Mouse (Mus musculus): ENCODE measurements around the gene Bsg.
"Not testable (repeated sequence)": the region's sequence is repeated elsewhere in the genome, so short reads cannot be mapped to it uniquely, and the experiment has no call there.

The Bsg gene

DNA sequence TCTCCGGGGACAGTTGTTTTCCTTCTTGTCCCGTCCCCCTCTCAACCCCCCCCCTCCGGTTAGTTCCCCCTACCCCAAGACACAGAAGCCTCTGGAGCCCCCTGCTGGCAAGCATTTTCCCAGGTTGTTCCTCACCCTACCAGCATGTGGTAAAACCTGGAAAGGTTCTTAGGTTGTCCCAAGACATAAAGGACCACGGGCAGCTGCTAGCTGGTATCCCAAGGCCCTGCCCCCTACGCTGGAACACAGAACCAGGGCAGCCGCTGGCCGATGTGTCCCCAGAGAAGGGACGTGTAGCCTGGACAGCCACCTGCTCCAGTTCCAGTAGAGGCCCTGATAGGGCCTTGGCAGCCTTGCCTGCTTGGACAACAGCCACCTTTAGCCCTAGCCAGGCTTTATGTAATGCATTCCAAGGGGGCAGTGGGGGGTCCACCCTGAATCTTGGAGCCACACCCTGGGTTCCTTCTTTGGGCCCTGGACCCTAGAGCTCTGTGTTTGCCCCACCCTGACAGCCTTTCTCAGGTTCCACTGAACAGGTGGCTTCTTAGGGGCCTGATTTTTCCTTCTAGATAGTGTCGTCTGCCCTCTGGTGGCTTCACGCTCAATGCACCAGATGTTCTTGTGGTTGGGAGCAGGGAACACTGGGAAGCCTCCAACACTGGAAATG is 21.2 kb upstream of the Bsg start:
- no peak for ATAC-seq (ENCODE audit: low TSS enrichment)

DNA sequence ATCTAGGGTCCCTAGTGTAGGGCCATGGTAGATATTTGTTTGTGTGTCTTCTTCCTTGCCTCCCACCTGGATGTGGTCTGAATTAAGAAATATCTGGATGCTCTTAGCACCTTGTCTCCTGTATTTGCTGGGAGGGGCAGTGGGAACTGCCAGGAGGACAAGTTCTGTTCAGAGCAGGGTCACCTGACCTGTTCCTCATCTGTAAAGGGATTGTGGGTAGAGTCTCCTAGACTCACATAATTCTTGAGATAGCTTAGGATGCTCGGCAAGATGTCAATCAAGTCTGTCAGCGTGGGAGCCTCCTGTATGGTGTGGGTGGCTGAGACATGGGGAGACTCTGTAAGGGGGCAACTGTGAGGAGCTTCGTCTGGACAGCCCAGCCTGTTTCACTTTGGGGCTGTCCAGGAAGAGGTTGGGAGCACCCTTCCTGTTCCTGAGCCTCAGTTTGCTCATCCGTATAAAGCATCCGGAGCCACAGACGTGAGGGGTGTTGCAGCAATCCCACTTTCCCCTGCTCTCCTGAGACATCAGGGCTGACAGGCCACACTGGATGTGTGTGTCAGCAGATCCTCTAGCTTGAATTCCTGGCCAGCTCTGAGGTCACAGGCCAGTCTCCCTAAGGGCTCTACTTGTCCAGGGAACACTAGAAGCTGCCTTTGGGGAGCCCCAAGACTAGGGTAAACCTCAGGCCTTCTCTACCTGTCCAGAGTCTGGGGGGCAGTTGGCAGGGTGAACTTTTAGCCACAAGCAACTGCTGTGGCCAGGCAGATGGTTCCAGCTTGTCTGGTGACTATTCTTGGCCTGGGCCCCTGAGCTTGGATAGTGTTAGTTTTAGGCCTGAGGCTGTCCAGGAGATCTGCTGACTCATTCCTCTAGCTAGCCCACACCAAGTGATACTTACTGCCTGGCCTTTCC is 20.3 kb upstream of the Bsg start:
- no peak for ATAC-seq (ENCODE audit: low TSS enrichment)

DNA sequence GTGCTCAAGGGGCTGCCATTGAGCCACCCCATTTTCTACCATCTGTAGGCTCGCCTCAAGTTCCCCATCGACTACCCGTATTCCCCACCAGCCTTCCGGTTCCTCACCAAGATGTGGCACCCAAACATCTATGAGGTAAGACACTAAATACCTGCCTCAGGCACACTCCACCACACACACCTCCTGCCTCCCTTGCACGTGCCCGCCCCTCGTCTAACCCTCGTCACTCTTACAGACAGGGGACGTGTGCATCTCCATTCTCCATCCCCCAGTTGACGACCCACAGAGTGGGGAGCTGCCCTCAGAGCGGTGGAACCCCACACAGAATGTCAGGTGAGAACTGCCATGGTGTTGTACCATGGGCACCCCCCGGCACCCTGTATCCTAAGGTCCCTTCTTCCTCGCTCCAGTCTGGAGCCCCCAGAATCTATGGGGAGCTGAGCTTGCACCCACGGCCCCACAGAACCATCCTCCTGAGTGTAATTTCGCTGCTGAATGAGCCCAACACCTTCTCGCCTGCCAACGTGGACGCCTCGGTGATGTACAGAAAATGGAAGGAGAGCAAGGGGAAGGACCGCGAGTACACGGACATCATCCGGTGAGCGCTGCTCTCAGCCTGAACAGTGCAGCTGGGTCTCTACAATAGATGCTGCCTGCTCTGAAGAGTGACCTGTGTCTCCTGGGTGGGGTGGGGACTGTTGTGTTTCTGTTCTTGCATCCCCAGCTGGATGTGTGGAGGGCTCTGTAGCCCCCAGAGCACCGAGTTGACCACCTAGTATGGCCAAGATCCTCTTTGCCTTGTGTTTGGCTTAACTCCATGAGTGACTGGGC is 19.3 kb upstream of the Bsg start:
- no peak for ATAC-seq (ENCODE audit: low TSS enrichment)

DNA sequence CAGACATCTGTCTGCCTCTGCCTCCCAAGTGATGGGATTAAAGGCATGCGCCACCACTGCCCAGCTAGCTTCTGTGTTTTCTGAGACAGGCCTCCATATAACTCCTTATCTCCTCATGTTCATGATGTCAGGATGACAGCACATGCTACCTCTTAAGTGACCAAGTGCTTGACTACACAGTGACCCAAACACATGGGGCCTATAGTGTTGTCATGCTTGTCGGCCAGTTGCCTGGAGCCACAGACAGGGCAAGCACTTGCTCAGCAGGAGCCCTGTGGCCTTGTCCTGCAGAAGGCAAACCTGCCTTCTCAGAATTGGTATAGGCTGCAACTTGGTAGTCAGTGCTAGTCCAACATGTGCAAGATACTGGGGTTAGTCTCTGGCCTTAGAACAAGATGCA is 18.1 kb upstream of the Bsg start:
- ATAC-seq (ENCODE audit: low TSS enrichment): no peak

DNA sequence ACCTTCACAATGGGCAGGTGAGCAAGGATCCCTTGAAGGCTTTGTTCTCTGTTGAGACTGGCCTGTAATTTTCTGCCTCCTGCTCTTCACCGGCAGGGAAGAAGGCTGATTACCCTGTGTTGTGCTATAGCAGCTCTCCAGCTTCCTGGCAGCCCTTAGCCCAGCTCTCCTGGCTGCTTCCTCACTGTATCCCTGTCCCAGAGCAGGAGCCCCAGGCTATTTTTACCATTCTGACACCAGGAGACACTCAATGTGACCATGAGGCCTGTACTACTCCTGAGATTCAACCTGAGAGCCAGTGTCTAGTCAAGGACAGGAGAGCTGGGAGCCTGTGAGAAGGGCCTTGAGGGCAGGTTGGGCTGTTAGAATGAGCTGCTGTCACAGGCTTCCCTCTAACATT is 17.6 kb upstream of the Bsg start:
- no peak for ATAC-seq (ENCODE audit: low TSS enrichment)

DNA sequence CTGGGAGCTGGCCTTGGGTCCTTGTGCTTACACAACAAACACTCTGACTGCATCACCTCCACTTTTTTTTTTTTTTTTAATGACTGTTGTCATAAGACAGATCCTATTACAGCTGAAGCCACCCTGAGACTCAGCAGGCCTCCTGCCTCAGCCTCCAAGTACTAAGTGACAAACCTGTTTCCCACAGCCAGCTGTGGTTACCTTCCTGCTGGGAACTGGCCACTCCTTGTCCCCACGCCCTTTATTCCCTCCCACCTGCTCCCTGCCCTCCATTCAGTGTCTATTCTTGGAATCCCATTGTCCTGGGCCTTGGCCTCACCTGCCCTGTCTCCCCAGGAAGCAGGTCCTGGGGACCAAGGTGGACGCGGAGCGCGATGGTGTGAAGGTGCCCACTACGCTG is 16.8 kb upstream of the Bsg start:
- ATAC-seq (ENCODE audit: low TSS enrichment): no peak

DNA sequence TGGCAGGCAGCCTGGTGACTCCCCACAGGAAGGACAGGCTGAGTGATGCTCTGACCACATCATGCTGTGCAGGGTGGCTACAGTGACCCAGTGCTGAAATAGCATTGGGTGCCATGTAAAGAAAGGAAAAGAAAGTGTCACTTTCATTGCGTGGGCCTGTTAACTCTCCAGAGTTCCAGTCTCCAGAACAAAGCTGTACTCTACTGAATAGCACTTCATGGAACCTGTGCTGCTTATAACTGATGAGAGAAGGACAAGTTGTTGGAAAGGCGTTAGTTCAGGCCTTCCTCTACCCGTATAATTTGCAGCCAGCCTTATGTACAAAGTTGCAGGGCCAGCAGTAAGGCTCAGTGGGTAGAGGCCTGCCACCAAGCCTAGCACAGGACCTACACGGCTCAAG is 15.6 kb upstream of the Bsg start, which contains the start of gene Gzmm:
Gene Gzmm (plus strand): TSS at position 301 of the 400 bp plus-strand sequence.
- no peak for ATAC-seq (ENCODE audit: low TSS enrichment)

DNA sequence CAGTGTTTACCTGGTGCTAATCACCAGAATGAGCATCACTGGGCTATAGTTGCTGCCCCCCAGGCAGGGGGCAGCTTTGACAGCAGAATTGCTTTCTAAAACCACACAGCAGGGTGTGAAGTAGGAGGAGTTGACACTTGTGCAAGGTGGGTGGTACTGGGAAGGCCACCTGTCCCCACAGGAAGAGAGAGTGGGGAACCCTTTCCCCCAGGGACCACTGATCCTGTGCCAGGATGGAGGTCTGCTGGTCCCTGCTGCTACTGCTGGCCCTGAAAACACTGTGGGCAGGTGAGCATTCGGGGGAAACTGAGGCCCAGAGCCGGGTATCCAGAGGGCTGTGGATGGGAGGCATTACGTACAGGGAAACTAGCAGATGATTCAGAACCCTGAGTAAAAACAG is 15.1 kb upstream of the Bsg start:
- ATAC-seq (ENCODE audit: low TSS enrichment): no peak

DNA sequence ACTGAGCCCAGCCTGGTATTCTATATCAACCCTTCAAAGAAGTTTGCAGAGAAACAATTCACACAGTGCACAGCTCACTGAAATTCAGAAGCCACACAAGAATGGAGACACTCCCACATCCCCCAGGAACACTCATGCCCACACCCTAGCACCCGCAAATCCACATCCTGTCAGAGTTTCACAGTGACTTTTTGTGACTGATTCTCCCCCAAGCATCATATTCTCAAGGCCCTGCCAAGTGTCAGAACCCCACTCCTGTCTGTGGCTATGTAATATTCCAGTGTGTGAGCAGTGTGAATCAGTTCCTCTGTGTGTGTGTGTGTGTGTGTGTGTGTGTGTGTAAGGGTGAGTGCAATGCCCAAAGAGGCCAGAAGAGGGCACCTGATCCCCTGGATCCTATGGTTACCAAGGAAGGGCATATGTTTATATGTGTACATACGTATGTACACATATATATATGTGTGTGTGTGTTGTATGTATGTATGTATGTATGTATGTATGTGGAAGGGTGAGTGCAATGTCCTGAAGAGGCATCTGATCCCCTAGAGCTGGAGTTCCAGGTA is 12.2 kb upstream of the Bsg start:
- ATAC-seq (ENCODE audit: low TSS enrichment): no peak

DNA sequence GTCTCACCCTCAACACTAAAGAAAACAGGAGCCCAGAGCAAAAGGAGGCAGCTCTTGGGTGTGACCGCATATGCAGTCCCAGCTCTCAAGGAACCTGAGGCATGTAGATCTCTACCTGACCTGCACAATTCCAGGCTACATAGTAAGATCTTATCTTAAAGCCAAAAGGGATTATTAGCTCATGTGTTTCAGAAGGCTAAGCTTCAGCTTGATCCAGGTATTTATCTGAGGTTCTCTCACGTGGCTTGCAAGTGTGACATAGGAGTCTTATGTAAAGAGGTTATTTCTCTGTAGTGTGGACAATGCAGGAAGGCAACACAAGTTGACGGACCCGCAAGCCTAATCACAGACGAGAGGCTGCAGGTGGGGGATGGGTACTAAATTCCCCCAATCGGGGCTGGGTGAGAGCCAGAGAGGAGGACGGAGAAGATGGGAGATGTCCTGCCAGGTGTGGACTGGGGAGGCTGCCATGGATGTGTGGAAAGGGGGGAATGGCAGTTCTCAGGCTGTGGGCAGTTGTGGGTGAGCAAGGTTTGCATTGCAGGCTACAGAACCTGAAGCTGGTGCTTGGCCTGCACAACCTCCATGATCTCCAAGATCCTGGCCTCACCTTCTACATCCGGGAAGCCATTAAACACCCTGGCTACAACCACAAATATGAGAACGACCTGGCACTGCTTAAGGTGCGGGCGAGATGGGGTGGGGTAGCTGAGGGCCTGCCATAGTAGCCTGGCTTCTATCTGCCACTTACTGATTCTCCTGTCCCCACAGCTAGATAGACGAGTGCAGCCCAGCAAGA is 10.5 kb upstream of the Bsg start:
- ATAC-seq (ENCODE audit: low TSS enrichment): no peak

DNA sequence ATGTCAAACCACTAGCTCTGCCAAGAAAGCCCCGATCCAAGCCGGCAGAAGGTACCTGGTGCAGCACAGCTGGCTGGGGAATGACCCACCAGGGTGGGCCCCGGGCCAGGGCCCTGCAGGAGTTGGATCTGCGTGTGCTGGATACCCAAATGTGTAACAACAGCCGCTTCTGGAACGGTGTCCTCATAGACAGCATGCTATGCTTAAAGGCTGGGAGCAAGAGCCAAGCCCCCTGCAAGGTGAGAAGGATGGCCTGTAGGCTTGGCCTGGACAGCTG is 10.0 kb upstream of the Bsg start:
- ATAC-seq (ENCODE audit: low TSS enrichment): no peak

DNA sequence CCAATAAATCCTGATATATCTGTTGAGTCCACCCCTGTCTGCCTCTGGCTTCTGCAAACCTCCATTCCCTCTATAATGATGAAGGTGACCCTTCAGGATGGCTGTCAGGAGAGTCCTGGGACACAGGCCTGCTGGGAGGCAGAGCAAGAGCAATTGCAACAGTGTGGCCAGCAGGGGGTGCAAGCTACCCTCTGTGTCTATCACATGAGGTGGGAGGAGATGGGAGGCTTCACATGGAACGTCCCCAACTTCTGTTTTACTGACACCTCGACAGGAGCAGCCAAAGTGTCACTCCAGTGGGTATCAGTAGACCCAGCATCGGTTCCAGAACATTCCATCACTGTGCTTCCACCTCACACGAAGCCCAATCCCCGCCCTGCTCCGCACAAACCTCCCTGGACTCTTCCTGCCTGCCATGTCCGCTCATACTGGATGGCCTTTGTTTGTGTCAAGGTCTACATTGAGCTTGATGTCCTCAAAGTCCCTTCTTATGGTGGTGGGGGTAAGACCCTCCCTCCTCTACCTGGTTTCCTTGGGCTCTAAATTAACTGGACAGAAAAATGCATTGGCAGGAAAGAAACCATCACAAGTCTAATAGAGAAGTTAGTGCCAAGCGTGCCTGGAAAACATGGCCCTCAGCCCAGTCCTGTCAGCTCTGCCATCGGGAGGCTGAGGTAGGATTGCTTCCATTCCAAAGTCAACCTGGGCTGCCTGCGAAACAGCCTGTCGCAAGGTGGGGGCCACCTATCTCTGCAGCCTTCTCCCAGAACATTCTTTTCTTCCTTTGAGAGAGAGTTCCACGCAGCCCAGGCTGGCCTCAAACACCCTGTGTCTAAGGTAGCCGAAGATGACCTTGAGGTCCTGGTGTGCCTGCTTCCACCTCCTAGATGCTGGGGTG is 8.8 kb upstream of the Bsg start:
- ATAC-seq (ENCODE audit: low TSS enrichment): peak; percentile 81

DNA sequence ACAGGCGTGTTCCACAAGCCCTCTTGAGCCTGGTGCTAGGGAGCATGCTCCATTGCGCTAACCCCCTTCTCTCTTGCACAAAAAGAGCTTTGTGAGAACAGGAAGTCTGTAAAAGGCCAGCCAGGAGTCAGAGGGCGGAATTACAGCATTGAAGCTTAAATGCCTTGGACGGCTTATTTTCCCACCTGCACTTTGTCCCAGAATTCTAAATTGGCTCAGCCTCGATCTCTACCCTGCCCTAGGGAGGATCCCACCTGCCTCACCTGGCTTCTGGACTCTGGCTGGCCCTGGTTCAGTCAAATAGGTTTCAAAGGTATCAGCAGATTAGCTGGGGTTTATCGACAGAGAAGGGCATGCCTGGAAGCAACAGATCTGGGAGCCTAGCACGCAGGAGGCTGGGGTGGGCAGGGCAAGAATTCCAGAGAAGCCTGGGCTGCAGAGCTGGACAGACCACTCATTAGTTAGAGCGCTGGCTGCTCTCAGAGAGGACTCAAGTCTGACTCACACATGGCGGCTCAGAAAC is 8.1 kb upstream of the Bsg start:
- no peak for ATAC-seq (ENCODE audit: low TSS enrichment)

DNA sequence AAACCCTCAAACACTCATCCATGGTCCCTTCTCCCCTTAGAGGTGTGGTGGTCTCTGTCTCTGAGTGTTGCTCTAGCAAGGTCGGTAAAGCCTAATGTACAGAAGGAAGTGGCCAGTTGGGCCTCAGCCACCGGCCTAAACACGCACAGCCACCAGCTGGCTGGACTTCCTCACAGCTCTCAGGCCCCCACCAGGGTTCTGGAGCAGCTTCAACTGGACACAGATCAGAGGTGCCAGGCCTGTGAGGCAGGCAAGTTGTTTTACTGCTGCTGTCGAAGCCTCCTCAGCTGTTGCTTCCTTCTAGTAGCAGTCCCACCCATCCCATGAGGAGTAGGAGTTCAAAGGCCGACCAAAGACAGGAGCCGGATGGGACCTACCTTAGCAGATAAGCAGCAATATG is 6.4 kb upstream of the Bsg start:
- ATAC-seq (ENCODE audit: low TSS enrichment): no peak

DNA sequence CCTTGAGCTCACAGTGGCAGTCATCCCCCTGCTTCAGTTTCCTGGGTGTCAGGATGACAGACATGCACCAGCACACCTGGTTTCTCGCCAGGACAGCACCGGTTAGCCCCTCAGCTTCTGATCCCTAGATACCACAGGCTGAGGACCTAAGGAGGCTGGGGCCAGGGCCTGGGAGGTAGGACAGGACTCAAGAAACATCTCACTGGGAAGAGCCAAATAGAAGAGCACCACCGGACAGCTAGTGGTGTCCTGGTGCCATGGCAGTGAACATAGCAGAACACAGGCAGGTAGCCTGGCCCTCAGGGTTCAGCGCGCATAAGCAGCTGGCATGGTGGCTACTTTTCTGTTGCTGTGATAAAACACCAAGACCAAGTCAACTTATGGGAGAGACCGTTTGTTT is 5.8 kb upstream of the Bsg start:
- ATAC-seq (ENCODE audit: low TSS enrichment): no peak

DNA sequence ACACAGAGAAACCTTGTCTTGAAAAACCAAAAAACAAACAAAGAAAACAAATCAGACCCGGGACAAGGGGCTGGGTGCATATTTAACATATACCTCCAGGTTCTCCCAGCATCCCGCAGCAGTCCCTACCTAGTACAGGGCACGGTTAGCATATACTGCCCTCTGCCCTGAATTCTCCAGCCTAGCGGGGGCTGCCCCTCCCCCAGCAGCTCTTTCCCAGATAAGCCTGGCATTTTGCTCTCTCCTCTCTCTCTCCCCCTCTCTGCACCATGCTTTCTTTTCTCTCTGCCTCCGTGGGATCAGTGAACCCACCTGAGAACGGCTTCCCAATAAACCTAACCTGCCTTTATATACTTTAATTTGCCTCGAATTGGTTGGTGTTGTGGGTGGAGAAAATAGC is 3.6 kb upstream of the Bsg start:
- no peak for ATAC-seq (ENCODE audit: low TSS enrichment)

DNA sequence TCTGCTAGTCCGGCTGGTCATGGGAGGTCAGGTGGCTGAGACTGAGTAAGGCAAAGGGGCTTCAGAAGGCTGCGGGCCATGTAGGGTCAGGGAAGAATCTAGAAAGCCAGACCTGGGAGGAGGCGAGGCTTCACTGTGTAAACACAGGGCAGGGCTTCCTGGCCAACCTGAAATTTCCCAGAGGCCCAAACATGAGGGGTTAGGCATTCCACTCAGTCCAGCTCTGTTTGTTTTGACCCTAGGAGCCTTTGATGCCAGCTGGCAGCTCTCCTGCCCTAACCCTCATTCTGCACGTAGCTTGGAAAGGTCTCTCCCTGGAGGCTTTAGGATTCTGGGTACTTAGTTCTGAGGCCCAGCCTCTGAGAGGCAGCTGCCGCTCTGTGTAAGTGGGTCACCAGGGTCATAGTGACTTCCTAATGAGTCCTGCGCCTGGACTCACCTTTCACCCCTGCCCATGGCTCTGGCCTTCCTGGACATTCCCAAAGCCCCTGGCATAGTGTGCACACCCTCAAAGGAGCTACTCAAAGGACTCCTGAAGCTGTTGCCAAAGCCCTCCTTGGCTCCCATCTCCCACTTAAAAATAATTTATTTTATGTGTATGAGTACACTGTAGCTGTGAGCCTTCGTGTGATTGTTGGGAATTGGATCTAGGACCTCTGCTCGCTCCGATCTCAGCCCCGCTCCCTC is 2.7 kb upstream of the Bsg start:
- no peak for ATAC-seq (ENCODE audit: low TSS enrichment)

DNA sequence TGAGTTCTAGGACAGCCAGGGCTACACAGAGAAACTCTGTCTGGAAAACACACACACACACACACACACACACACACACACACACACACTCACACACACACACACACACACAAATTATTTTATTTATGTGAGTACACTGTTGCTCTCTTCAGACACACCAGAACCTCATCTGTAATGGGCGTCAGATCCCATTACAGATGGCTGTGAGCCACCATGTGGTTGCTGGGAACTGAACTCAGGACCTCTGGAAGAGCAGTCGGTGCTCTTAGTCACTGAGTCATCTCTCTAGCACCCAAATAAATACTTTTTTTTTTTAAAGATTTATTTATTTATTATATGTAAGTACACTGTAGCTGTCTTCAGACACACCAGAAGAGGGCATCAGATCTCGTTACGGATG is 1.3 kb upstream of the Bsg start:
- ATAC-seq (ENCODE audit: low TSS enrichment): not testable (repeated sequence)

DNA sequence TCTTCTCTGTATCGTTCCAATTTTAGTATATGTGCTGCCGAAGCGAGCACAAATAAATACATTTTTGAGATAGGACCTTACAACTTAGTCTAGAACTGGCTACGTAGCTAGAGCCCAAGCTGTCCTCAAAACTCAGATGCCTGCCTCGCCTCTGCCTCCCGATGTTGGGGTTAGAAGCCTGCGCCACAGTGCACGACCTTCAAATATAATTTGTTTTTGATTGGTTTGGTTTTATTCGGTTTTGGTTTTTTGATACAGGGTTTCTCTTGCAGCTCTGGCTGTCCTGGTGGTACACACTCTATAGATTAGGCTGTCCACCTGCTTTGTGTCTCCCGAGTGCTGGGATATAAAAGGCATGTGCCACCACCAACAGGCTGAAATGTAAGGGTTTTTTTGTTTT is 750 bp upstream of the Bsg start:
- ATAC-seq (ENCODE audit: low TSS enrichment): no peak

DNA sequence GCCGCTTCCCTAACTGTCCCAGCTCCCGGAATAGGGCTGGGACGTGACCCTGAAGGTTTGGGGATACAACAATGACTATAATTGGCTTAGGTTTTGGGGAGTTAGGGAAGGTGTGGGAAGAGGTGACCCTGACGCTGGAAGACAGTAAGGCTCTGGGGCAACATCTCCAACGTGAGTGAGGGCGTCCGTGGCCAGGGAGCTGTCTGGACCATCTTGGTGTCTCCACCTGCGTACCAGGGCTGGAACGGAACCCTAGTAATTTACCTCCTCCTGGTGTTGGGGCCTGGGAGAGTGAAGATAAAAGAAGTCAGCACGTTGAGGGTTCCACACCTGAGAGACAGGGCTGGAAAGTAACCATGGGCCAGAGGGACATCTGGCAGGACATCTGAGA is 674 bp downstream of the Bsg start:
- no peak for ATAC-seq (ENCODE audit: low TSS enrichment)
